Mouse (Mus musculus): Measurements from ENCODE around the gene Myh9. TPM values are rescaled to one million over a fixed set of nuclear protein-coding genes. Genes with fewer than 3 reads are reported as not detected.

Gene Myh9
- total RNA-seq, 2 experiments from 2014 or later, result 117 to 119 TPM

DNA sequence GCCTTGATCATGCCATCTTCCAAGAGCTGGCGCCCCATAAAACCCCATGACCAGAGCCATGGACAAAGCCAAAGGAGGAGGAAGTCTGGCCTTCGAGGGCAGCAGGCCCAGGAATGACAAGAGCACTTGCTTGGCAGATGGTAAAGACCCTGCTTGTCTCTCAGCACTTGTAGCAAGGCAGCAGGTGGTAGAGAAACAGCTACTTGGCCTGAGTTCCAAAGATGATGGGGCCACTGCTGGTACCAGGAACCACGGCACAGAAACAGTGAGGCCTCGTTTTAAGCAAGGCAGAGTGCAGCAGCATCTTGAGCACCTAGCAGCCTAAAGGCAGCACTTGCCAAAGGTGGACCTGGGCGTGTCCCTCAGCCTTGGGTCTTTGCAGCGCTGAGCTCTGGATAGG, 53.6 kb downstream of the Myh9 start:
- no peak for DNase-seq

DNA sequence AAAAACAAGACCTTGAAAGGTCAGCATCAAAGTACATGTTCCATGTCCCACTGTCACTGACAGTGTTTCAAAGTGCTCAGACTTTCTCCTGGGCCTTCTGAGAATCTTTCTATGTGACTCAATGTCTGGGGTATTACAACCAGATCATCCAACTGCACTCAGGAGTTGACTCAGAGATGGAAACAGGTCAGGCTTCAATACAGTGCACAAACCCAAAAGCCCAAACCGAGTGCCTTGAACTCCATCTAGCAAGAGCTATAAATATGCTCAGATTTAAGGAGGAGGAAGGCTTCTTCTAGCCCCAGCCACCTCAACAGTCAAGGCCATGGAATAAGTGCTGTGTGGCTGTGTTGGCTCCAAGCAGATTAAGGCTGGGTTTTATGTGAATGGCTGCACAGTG, 56.2 kb downstream of the Myh9 start:
- no peak for DNase-seq

DNA sequence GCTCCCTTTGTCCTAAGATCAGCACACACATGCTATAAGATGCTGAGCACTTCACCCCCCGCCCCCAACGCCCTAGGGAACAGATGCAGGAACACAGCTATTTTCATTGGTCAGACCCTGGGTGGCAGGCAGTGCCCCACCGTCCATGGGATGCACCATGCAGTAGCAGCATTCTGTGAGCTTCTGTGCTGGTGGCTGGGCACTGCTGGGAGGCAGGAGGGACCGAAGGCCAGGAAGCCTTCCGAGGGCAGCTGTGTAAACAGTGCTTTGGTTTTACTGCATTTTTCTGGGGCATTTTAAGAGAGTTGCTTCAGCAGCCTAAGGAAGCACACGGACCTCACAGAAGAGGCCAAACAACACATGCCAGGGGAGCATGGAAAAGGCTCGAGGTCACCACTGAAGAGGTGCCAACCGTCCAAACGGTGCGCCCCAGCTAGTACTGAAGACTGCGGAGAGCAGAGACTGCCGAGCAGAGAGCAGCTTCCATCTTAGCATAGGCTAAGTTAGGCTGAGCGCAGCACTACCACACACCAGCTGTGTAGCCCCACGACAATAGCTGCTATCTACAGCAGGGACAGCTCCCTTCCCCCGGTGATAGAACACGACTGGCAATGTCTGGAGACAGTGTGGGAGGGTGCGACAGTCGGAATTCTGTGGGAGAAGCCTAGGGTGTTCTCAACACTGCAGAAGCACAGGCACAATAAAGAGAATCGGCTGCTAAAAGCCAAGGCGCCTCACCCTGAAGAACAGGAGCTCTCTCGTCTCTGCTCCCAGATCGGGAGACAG, 57.7 kb downstream of the Myh9 start:
- no peak for DNase-seq

DNA sequence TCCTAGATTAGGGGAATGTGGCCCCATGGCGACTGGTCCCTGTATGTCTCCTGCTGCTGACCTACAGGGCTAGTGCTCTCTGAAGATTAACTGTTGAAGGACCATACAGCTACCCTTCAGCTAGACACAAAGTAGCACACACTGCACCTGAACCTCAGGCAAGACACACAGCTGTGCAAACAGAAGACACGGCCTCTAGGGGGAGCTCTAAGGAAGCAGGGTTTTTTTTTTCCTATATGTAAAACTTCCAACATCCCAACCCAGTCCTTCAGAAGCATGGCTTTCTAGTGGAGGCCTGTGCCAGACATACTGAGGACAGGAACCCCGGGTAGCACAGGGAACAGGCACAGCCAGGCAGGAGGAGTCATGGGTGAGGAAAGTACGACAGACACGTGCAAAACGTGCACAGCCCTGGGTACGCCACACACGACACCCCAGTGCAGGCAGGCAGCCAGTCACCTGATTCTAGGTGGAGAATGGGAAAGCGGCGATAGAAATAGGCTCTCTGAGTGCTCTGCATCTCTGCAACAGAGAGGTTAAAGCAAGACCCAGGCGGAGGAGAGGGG, 59.4 kb downstream of the Myh9 start:
- DNase-seq, result peak in 1 of 2 experiments; percentile 77

DNA sequence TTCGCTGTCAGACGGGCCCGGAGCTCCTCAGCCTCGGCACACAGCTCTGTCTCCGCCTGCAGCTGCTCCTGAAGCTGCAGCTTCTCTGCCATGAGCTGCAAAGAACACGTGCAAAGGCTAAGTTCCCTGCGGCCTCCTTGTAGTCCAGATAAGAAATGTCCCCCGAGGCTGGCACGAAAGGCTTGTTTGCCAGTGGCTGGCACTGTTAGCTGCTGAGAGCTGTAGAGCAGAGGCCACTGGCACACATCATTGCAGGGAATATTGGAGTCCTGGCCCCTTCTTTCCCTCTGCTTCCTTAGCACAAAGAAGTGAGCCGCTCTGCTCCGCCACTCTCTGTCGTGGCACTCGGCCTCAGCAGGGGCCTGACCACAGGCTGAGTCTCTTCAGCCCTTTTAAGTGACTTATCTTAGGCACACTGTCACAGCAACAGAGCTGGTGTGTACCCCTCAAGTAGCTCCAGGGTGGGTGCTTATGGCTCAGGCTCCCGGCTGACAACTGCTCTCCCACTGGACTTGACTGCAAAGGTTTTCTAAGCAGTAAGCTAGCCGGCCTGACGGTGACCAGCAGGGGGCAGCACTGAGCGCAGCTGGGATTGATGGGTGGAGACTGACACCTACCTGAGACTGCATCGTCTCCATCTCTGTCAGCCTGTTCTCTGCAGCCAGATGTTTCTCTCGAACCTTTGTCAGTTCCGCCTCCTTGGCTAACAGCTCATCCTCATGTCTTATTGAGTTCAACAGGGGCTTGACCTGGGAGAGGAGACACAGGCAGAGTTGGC, 66.6 kb downstream of the Myh9 start:
- DNase-seq, result peak; percentile 64 to 91

DNA sequence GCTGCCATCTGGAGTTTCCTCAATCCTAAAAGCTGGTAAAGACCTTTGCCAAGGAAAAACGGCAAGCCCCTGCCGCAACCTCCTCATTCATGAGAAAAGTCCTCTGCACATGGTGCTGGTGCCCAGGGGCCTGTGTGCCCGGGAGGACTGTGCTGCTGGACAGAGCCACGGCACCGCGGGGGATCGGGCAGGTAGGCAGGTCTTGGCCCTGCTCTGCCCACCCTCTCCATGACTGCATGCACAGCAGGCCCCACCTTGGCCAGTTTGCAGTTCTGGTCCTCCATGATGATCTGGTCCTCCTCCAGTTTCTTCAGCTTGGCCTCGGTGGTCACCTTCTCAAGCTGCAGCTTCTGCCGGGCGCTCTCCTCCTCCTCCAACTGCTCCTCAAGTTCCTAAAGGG, 67.7 kb downstream of the Myh9 start:
- DNase-seq, result no peak

DNA sequence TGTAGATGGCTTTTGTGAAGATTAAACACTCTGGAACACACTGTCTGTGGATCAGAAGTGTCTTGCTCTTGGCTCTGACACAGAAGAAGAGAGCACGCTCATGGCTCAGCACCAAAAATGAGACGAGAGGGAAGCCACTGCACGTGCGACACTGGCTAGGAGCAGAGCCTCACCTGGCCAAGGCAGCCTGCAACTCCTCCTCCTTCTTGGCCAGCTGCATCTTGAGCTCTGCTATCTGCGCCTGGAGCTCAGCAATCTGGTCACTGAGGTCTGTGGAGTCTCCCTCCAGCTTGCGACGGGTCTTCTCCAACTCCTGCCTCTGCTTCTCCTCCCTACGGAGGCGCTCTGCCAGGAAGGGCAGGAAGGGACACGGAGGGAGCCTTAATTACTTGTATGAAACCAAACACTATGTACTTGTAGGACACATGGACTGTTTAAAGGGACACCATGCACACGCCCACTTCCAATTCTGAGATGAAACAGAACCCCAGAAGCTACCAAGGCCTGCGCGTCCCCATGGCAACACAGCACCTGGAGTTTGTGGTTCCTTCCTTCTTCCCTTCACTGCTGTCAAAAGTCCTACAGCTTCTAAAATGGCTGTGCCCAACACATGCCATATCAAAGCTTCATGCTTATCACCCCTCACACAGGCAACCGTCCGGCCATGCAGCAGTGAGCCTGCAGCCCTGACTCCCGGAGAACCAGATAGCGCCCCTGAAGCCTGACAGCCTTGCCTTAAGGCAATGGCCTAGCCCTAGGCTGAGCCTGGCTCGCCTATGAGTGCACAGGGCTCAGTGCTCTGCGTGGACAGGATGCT, 68.7 kb downstream of the Myh9 start:
- DNase-seq, result no peak

DNA sequence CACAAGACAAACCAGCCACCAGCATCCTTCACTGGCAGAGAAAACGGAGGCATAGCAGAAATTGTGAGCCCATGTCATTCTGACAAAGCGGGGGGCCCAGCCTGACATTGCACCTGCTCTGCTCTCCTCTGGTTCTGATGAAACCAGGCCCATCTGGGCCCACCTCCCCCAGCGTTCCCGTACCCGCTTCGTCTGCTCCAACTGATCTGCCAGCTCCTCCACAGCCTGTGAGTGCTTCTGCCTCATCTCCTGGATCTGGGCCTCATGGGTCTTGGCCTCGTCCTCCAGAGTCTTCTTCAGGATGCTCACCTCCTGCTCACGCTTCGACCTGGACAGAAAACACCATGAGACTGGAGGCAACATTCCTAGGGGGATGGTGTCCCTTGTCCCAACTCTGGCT, 71.0 kb downstream of the Myh9 start:
- DNase-seq, result no peak

DNA sequence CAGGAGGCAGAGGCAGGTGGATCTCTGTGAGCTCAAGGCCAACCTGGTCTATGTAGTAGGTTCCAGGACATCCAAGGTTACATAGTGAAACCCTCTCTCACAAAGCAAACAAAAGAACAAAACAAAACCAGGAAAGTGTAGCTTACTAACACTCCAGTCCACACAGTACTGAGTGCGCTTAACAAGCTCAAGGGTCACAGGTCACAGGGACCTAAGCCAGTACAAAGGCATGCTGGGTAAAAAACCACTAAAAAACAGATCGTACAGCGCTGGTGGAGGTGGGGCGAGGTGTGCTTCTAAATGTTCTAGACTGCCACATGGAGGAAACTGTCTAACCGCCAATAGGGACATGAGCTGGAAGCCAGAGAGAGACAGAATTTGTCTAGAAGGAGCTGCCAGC, 71.6 kb downstream of the Myh9 start:
- no peak for DNase-seq

DNA sequence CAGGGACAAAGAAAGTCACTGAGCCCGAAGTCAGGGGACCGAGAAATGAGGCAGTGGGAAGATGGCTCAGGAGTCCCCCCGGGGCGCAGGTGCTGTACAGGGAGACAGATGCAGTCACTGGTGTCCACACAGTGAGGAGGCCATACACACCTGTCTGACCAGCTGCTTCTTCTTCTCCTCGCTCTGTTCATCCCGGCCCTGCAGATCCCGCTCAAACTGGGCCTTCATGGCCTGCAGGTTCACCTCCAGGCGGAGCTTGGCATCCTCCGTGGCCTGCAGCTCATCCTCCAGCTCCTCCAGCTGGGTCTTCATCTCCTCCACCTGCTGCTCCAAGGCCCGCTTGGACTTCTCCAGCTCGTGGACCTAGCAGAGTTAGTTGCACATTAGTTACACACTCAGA, 75.0 kb downstream of the Myh9 start:
- DNase-seq, result no peak

DNA sequence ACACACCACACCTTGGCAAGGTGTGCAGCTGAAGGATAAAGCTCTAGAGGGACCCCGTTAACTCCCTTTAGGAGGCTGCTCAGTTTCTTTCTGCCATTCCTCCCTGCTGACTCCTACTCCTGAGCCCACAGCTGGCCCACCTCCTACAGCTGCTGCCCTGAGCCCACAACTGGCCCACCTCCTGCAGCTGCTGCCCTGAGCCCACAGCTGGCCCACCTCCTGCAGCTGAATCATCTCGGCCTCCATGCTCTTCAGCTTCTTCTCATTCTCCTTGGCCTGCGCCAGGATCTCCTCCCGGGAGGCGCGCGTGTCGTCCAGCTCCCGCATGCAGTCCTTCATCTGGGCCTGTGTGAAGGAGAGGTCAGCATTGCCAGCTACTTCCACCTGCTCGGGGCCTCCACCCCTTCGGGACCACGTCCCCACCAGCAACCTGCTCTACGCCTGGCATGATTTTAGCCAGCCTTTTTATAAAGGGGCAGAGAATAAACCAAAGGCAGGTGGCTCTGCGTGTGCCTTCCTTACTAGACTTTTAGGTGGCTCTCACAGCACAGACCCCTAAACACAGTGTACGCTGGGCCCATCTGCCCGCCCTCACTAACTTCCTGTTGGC, 76.4 kb downstream of the Myh9 start:
- DNase-seq, result no peak

DNA sequence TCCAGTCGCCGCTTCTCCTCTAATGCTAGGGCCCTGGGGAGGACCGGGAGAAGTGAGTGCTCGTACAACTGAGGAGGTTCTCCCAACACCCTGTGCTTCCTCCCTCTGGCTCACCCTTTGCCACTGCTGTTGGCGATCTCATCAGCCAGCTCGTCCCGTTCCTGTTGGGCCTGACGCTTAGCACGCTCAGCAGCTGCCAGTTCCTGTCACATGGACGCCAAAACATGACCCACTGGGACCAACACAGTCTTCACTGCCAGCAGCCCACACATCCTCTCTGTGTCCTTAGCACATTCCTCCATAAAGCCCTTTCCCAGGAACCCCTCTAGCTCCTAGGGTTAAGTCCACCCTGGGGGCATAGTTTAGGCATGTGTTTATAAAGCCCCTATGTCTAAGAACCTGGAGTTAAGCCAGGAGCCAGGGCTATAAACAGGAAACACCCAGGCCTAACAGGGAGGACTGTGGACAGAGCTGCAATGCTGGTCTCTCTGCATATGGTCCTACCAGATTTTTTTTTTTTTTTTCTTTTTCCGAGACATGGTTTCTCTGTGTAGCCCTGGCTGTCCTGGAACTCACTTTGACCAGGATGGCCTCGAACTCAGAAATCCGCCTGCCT, 77.5 kb downstream of the Myh9 start:
- peak; percentile 82 to 90 for DNase-seq

DNA sequence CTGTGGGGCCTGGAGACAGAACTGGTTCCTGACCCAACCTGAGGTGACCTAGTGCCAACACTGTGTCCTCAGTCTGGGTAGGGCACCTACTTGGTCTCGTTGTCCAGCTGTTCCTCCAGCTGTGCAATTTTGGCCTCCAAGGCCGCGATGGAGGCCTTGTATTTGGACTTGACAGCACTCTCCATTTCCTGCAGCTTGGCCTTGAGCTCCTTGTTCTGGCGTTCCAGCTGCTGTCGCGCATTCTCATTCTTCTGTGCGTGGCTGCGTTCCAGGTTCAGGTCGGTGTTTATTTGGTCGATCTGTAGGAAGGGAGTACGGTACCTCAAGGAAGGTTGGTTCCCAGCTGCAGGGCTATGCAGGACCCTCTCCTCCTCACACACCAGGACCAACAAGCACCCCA, 78.3 kb downstream of the Myh9 start:
- peak in 1 of 2 experiments; percentile 42 for DNase-seq

DNA sequence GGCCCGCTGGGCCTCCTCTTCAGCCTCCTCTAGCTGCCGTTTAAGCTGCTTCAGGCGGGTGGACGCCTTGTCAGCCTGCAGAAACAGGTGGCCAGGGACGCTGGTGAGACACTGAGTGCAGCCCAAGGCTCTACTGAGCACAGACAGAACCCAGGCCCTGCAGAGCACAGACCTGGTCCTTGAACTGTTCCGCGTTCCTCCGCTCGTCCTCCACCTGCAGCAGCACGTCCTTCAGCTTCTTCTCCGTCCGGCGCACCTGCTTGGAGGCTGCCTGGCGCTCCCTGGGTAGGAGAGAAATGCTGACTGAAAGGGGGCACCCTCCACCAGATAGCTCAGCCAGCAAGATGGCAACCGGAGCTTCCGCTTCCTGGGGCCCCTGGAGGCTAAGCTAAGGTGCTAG, 78.9 kb downstream of the Myh9 start:
- DNase-seq, result no peak

DNA sequence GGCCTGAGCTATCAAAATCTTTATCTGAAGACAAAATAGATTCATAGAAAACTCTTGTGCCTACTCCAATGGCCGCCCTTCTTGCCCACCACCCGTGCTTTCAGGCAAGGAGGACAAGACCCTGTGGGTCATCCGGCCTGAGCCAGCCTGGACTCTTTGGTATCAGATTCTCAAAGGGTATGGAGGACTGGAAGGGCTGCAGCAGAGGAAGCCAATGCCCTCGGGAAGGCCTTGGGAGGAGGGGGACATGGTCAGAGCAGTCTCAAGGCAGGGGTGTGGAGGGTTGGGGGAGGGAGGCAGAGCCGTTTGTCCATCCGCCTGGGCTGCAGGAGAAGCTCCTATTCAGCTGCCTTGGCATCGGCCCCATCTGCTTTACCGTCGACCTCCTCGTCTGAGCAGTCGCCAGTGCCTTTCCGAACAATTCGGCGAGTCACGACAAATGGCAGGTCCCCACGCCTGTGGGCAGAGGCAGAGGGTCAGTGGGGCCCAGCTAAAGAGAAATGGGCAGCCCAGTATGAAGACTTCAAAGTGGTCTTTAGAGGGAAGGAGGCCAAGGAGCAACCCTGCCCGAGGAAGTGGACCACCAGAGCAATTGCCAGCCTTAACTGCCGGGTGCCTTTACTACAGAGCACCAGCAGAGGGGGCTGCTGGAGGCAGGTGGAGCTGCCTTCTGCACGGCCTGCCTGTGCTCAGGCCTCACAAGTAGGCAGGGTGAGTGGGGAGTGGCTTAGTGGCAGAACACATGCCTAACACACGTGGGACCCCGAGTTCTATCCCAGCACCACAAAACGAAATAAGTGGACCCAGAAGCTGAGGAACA, 80.2 kb downstream of the Myh9 start:
- DNase-seq, result no peak

DNA sequence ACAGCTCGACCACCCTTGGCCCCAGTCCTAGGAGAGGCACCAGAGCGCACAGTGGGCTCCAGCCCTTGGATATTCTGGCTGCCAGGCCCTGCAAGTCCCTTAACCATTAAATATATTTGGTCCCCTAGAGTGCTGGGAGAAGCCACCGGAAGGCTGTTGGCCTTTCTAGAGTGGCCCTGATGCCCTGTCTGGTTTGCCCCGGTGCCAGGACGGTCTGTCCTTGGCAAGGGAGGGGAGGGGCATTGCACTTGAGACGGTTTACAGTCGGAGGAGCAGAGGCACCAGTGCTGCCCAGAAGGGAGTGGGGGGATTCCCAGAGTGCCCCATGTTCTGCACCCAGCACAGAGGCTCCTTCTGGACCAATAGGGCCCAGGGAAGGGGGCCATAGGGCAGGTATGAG, 80.9 kb downstream of the Myh9 start:
- no peak for DNase-seq

DNA sequence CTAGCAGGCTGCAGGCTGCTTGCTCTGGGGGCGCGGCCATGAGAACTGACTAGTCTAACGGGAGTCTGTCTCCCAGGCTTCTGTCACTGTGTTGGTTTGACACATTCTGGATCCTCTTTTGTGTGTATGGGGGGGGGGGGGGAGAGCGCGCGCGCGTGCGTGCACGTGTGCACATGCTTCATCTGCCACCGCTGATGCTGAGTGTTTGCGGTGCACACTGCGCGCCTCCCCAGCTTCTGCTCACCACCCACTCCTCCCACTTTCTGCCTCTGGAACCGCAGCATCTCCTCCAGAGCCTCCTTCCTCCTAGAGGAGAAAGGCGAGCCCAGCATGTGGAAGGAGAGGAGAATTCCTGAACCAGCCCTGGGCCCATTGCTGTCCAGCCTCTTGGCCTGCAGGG, 81.9 kb downstream of the Myh9 start:
- DNase-seq, result no peak

DNA sequence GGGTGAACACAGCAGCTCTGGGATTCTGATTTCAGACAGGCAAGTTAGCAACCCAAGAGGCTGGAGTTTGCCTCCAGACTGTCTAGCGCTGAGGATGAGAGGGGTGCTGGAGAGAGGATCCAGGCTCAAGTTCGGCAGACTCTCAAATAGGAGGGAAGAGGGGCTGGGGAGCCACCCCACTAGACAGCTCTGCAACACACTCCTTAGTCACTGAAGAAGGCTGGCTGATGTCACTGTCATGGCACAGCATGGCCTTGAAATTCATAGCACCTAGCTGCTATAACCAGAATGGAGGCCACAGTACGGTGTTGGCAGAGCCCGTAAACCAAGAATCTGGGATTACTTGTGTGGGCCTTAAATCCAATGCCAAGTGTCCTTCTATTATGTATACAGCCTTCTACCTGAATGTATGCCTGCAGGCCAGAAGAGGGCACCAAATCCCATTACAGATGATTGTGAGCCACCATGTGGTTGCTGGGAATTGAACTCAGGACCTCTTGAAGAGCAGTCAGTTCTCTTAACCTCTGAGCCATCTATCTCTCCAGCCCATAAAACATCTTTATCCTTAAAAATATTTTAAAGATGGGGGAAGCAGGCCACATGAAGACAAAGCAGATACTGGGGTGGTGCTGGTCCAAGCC, 84.3 kb downstream of the Myh9 start:
- DNase-seq, result no peak

DNA sequence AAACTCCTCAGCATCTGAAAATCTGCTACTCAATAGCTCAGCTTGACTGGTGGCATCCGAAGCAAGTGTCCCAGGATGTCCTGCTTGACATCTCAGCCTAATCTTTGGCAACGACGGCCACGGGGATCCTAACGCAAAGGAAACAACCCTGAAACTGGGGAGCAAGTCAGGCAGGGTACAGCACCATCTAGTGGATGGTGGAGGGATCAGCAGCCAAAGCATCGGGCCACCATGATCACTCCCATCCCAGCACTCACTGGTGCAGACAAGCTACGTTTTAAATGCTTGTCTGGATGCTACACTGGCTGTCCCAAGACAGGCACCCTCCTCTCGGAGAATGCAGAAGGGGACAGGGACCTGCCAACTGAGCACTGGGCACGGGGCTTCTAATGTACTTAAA, 85.1 kb downstream of the Myh9 start, which contains the start of gene Apol8:
TSS of gene Apol8 (minus strand) at position 156 of the 400 bp plus-strand sequence.
- peak in 1 of 2 experiments; percentile 67 for DNase-seq

DNA sequence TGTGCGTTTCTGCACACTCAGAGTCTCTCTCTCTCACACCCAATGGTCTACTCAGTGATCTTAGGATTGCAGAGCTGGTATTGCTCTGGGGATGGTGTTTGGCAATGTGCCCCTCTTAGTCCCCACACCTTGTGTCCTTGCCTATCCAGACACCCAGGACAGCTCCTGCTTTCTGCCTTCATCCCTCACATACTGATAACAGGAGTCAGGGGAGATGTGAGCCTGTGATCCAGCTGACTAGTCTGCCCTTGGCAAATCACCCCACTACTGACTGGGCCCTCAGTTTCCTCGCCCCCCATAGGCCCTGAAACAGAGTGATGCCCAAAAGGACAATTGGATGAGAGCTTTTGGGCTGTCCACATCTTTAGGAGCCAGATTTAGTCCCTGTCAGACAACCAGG, 85.9 kb downstream of the Myh9 start:
- no peak for DNase-seq
